27 mouse cellular contexts compared by ENCODE assay signal in genomic region chr17:14522011-14522410, GRCm38 (mm10).
DNase-seq lines count a peak whose midpoint lies in the region; ATAC-seq lines count a peak whose summit lies in the region.
"Had no signal": no experiment of that assay in that cellular context is flagged by ENCODE, and none has a peak within 500 bp of the region (broad histone marks: within the 10 kb centered on the region; RNA-seq: fewer than 3 reads in every experiment).

No protein-coding gene starts in this region.

- H3K4me1 ChIP-seq in heart, embryonic 12.5 days (replicated peaks) = peaks cover 9% of the 10 kb centered on the region
- H3K4me1 ChIP-seq: forebrain, embryonic 12.5 days had no signal

- H3K4me2 ChIP-seq in heart, embryonic 12.5 days = no peak overlapping the region
- H3K4me2 ChIP-seq: embryonic facial prominence, embryonic 13.5 days; forebrain, embryonic 12.5 days; hindbrain, embryonic 14.5 days had no signal

- no peak overlapping the region for H3K27ac ChIP-seq in heart, embryonic 12.5 days (ENCODE audit: poor library complexity, severe bottlenecking)
- H3K27ac ChIP-seq: embryonic facial prominence, embryonic 10.5 days; embryonic facial prominence, embryonic 13.5 days; forebrain, embryonic 12.5 days; gastrocnemius, adult 2 months; heart, embryonic 10.5 days; hindbrain, embryonic 14.5 days; hindbrain, postnatal 0 days had no signal

- H3K36me3 ChIP-seq in heart, embryonic 12.5 days = no peaks in the 10 kb centered on the region
- H3K36me3 ChIP-seq: embryonic facial prominence, embryonic 10.5 days; embryonic facial prominence, embryonic 13.5 days; forebrain, embryonic 12.5 days; heart, embryonic 10.5 days had no signal

- H3K9me3 ChIP-seq in heart, embryonic 12.5 days (replicated peaks) = no peaks in the 10 kb centered on the region
- H3K9me3 ChIP-seq: embryonic facial prominence, embryonic 10.5 days; embryonic facial prominence, embryonic 13.5 days; forebrain, embryonic 12.5 days; heart, embryonic 10.5 days had no signal

- ATAC-seq in heart, embryonic 12.5 days (ENCODE audit: insufficient number of reproducible peaks, low FRiP score) = no peak
- ATAC-seq: forebrain, embryonic 16.5 days; hindbrain, postnatal 0 days; inflammation-experienced regulatory T-cells, adult 6 months; intestine, embryonic 16.5 days had no signal

- H3K27me3 ChIP-seq in heart, embryonic 12.5 days (replicated peaks) = peaks cover 49% of the 10 kb centered on the region
- H3K27me3 ChIP-seq: forebrain, embryonic 12.5 days had no signal

- H3K9ac ChIP-seq in heart, embryonic 12.5 days = no peak overlapping the region
- H3K9ac ChIP-seq: embryonic facial prominence, embryonic 13.5 days; forebrain, embryonic 12.5 days; hindbrain, embryonic 14.5 days had no signal

- intact Hi-C loops in heart, postnatal 36 days (cut with DNase I) = no loop called here
- intact Hi-C loops in heart, postnatal 14 days (cut with DNase I) = no loop called here

- DNase-seq in heart, adult 11 months = peak; percentile 94
- no peak for DNase-seq in heart, postnatal 36 days
- DNase-seq in heart, postnatal 14 days = peak; percentile 20 to 29
- peak; percentile 37 for DNase-seq in testis, postnatal 10 days (ENCODE audit: low spot score)
- no peak for DNase-seq in testis, postnatal 14 days (ENCODE audit: low spot score)
- DNase-seq: adrenal gland, adult 2 months; adrenal gland, postnatal 14 days; B cell, adult 2 months; cerebellum, adult 11-12 months; cerebellum, adult 8-10 months; cerebellum, postnatal 10 days; cerebellum, postnatal 36 days; embryo, embryonic 11 days; gastrocnemius, adult 2 months; gastrocnemius, postnatal 14 days; kidney, adult 18-20 months had no signal

- H3K4me3 ChIP-seq in heart, embryonic 12.5 days = no peak overlapping the region
- H3K4me3 ChIP-seq: embryonic facial prominence, embryonic 10.5 days; embryonic facial prominence, embryonic 13.5 days; erythroblast, embryonic 14.5 days; forebrain, embryonic 12.5 days; gastrocnemius, adult 2 months; heart, embryonic 10.5 days had no signal

- 52% methylated on average over 2 of the region's 2 CpGs for WGBS in heart, embryonic 12.5 days

Comparison
In these comparisons a context has a peak if more than half of its experiments do, and no peak if none do; other contexts are left out.
1. DNase-seq: peak in heart, adult 11 months (single experiment), heart, postnatal 14 days (2 of 2) and testis, postnatal 10 days (single experiment); none in heart, postnatal 36 days (0 of 2) and testis, postnatal 14 days (single experiment).